Mouse (Mus musculus): ENCODE results near the gene St7l.

GRCm38 (mm10) chr3:104944894-104945293 is 81.1 kb downstream of the St7l start:
- TF ChIP-seq CTCF (IDR thresholded peaks at IDR 0.05; ENCODE audit: extremely low read depth, insufficient read depth, insufficient read length, insufficient replicate concordance), result no peak
- TF ChIP-seq POLR2A (IDR thresholded peaks at IDR 0.05; ENCODE audit: low read depth, low read length), result no peak
